Mouse (Mus musculus) forebrain, embryonic 15.5 days (tissue): ENCODE measurements around the gene Tmco4. TPM values are rescaled to one million over a fixed set of nuclear protein-coding genes. Genes with fewer than 3 reads are reported as not detected.

Source experiments
- ATAC-seq: fragments of 200-750 bp; cut with Nextera tagmentation; replicated peaks from 2 replicates; pipeline ENCODE4 v1.8.0; 2017; ENCODE audit warnings: mild to moderate bottlenecking, moderate TSS enrichment, moderate library complexity
- H3K27ac ChIP-seq: fragments of 300-500 bp; sonication (generic); replicated peaks from 2 replicates; pipeline ENCODE4 v1.5.1; 2015; ENCODE audit warnings: mild to moderate bottlenecking, inconsistent platforms
- H3K27me3 ChIP-seq: fragments of 300-500 bp; sonication (generic); 2 replicates; pipeline ENCODE4 v1.6.1; 2015; ENCODE audit warnings: inconsistent platforms
- H3K36me3 ChIP-seq: fragments of 300-500 bp; sonication (generic); 2 replicates; pipeline ENCODE4 v1.6.1; 2015; ENCODE audit warnings: mild to moderate bottlenecking, inconsistent platforms
- H3K4me1 ChIP-seq: fragments of 300-500 bp; sonication (generic); 2 replicates; pipeline ENCODE4 v1.6.1; 2015; ENCODE audit warnings: inconsistent platforms
- H3K4me2 ChIP-seq: fragments of 300-500 bp; sonication (generic); replicated peaks from 2 replicates; pipeline ENCODE4 v1.6.1; 2015; ENCODE audit warnings: mild to moderate bottlenecking, inconsistent platforms
- H3K4me3 ChIP-seq: fragments of 300-500 bp; sonication (generic); 2 replicates; pipeline ENCODE4 v1.5.1; 2015; ENCODE audit warnings: mild to moderate bottlenecking, inconsistent platforms
- H3K9ac ChIP-seq: fragments of 300-500 bp; sonication (generic); replicated peaks from 2 replicates; pipeline ENCODE4 v1.6.1; 2015; ENCODE audit warnings: mild to moderate bottlenecking, inconsistent platforms
- H3K9me3 ChIP-seq: fragments of 300-500 bp; sonication (generic); 2 replicates; pipeline ENCODE4 v1.6.1; 2016; ENCODE audit warnings: inconsistent platforms
- WGBS: fragments of 180-500 bp; shearing (Covaris S2); methylation state at CpG from one replicate; pipeline ENCODE4 v1.1.7; 2015; ENCODE audit warnings: mixed read lengths; 5-methylcytosine and 5-hydroxymethylcytosine counted together
- polyA plus RNA-seq: library from polyadenylated mRNA; unstranded; fragments of >200 nt; fragmentation: Nextera tagmentation; extraction: Ambion mirVana; gene quantifications from 2 replicates; pipeline ENCODE4 v1.2.1, GENCODE M21; 2015

Gene Tmco4
- polyA plus RNA-seq, 1 experiment from 2014 or later = 0.98 TPM

DNA sequence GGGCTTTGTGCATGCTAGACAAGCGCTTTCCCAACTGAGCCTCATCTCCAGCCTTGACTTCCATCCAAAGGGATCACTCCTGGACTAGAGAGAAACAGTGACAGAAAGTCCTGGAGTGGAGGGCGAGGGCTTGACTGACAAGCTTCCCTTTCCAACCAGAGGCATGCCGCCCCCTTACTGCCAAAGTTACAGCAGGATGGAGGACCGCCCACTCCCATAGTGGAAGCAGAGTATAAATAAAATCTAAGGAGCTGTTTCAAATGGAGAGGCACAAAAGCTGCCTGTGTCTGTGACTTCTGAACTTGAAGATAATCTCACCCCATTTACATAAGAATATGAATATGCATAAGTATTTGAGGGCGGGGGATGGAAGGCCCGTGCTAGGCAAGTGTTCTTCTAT, 75.8 kb downstream of the Tmco4 start:
- WGBS = 61% methylated on average over 6 of the region's 6 CpGs
- Histone ChIP-seq H3K9me3 (no peaks in the 10 kb centered on the region), H3K9ac (no peak overlapping the region), H3K4me3 (no peak overlapping the region), H3K4me1 (peaks cover 12% of the 10 kb centered on the region), H3K36me3 (no peaks in the 10 kb centered on the region), H3K27me3 (no peaks in the 10 kb centered on the region), H3K4me2 (no peak overlapping the region), H3K27ac (no peak overlapping the region)
- no peak for ATAC-seq

DNA sequence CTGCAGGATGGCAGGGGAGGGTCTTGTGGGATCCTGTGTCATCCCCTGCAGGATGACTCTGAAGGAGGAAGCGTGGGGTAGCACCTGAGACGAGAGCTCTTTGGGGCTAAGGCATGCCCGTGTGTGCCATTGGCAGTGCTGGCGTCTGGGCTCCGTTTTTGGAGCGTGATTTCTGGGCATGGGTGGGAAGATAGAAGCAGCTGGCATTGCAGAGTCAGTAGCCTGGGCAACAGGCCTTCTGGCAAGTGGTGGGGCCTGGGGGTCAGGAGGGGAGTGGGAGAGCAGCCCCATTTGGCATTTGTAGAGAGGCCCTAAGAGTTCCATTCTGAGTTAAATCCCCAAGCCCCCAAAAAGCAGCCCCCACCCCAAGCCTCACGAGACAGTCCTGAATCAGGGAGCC, 80.1 kb downstream of the Tmco4 start:
- Histone ChIP-seq H3K27me3 (no peaks in the 10 kb centered on the region), H3K4me2 (no peak overlapping the region), H3K9me3 (no peaks in the 10 kb centered on the region), H3K4me3 (no peak overlapping the region), H3K9ac (no peak overlapping the region), H3K4me1 (peaks cover 41% of the 10 kb centered on the region), H3K27ac (no peak overlapping the region), H3K36me3 (no peaks in the 10 kb centered on the region)
- ATAC-seq = no peak
- WGBS = 68% methylated on average over 7 of the region's 7 CpGs

DNA sequence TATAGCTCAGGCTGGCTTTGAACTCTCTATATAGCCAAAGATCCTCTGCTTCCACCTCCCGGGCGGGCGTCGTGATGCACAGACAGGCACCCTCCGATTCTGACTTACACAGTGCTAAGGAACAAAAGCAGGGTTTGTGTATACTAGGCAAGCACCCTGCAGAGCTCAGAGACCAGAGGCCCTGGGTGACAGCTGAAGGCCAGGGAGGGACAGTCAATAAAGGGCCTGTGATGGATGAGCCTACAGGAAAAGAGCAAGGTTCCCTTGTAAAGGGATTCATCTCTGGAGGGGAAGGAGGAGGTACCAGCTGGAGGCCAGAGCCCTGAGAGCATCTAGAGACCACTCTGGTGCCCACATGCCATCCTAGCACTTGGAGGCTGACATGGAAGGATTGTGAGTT, 80.7 kb downstream of the Tmco4 start:
- no peak for ATAC-seq
- H3K27ac ChIP-seq = no peak overlapping the region

DNA sequence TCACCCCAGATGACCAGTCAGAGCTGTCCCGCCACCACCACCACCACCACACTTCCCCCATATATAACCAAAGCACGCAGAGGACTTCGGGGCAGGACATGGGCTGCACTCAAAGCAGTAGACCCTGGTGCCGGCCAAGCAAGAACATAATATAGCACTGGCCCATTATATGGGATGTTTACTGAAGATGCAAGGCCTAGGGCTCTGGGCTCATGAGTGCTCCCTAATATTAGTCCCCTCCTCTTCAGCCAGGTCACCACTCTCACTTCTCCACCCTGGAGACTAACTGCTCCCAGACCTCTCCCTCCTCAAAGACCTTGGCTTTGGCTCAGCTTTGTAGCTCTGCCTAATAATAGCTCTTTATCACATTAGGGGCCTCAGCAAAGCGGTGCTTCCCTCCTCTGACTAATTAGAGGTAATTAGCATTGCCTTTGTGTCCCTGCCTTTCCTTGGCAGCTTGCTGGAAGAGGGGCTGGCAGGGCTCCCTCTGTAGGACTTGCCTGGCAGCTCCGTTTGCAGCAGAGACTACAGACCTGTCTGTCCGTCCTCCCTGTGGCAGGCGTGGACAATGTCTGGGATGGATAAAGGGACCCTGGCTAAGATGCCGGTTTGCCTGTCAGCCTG, 81.7 kb downstream of the Tmco4 start:
- Histone ChIP-seq H3K36me3 (no peaks in the 10 kb centered on the region), H3K27me3 (peaks cover 5% of the 10 kb centered on the region; the same call in 1 of the 2 replicates), H3K9ac (no peak overlapping the region), H3K27ac (peak overlapping the region; percentile 80), H3K9me3 (no peaks in the 10 kb centered on the region), H3K4me3 (no peak overlapping the region), H3K4me1 (peaks cover 41% of the 10 kb centered on the region), H3K4me2 (0 out of 2 replicates have a peak overlapping the region, but pooled peaks have one; percentile 4)
- peak; percentile 79 for ATAC-seq
- 31% methylated on average over 9 of the region's 9 CpGs for WGBS

More for the DNA sequence above, 80.7 kb downstream of the Tmco4 start:
- H3K27me3 ChIP-seq = peaks cover 3% of the 10 kb centered on the region; the same call in 1 of the 2 replicates
- H3K4me2 ChIP-seq = no peak overlapping the region
- no peaks in the 10 kb centered on the region for H3K36me3 ChIP-seq
- WGBS = 71% methylated on average over 5 of the region's 5 CpGs
- no peaks in the 10 kb centered on the region for H3K9me3 ChIP-seq
- no peak overlapping the region for H3K4me3 ChIP-seq
- no peak overlapping the region for H3K9ac ChIP-seq
- H3K4me1 ChIP-seq = peaks cover 41% of the 10 kb centered on the region

DNA sequence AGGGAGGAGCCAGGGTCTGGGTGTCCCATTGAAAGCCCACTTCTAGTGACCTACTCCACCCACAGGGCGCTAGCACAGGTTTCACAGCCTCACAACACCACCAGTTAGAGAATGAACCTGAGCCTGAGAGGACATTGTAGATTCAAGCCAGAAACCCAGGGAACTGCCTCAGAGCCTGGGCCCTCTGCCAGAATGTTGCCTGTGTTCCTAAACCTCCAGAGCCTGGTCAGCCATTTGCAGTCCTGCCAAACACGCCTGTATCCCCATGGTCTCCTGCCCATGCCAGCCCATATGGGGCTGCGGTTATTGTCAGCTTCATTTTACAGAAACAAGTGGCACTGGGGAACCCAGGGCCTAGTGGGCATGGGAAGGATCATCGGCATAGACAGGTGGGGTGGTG, 82.6 kb downstream of the Tmco4 start:
- Histone ChIP-seq H3K4me2 (no peak overlapping the region), H3K27ac (peak overlapping the region; percentile 80), H3K4me1 (peaks cover 41% of the 10 kb centered on the region), H3K9ac (no peak overlapping the region), H3K36me3 (no peaks in the 10 kb centered on the region), H3K9me3 (no peaks in the 10 kb centered on the region), H3K4me3 (no peak overlapping the region), H3K27me3 (peaks cover 5% of the 10 kb centered on the region; the same call in 1 of the 2 replicates)
- ATAC-seq = peak; percentile 35; the same call in 1 of the 2 replicates
- WGBS = 40% methylated on average over 4 of the region's 4 CpGs

DNA sequence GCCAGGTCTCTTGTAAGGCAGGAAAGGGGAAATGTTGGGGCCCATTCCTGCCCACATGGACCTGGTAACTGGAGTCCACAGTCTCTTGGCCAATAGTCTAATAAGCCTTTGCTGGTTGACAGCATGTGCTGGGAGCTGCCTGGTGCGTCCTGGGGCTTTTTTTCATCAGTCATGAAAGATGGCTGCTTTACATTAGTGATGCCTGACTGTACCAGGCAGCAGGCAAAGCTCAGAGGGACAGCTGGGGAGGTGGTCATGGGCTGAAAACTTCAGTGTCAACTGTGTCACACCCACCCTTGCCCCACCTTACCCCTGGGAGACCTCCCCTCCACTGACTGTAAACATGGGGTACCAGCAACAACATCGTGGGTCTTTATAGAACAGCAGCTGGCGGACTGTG, 83.1 kb downstream of the Tmco4 start:
- H3K4me3 ChIP-seq = no peak overlapping the region
- H3K36me3 ChIP-seq = no peaks in the 10 kb centered on the region
- H3K9me3 ChIP-seq = no peaks in the 10 kb centered on the region
- no peak overlapping the region for H3K4me2 ChIP-seq
- H3K27me3 ChIP-seq = peaks cover 5% of the 10 kb centered on the region; the same call in 1 of the 2 replicates
- 50% methylated on average over 3 of the region's 3 CpGs for WGBS
- no peak overlapping the region for H3K9ac ChIP-seq
- ATAC-seq = 0 out of 2 replicates have a peak, but pooled peaks have one; percentile 3
- H3K4me1 ChIP-seq = peaks cover 41% of the 10 kb centered on the region
- peak overlapping the region; percentile 80 for H3K27ac ChIP-seq

DNA sequence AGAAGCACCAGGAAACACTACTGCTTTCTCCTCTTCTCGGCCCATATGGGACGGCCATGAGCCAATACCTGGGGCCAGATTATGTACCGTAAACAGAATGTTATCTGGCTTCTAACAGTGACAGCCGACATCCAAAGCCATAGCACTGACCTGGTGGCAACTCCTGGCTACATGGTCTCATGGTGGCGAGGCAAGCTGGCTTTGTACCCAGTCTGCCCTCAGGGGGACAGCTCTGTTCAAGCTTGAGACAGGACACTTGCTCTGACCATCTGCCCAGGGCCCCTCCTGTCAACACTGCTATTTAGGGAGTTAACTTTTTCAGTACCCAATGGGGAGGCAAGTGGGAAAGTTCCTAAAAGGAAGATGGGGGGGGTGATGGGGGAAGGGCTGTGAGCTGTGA, 84.6 kb downstream of the Tmco4 start:
- H3K27me3 ChIP-seq = peaks cover 9% of the 10 kb centered on the region; the same call in 1 of the 2 replicates
- 67% methylated on average over 5 of the region's 5 CpGs for WGBS
- no peak for ATAC-seq

DNA sequence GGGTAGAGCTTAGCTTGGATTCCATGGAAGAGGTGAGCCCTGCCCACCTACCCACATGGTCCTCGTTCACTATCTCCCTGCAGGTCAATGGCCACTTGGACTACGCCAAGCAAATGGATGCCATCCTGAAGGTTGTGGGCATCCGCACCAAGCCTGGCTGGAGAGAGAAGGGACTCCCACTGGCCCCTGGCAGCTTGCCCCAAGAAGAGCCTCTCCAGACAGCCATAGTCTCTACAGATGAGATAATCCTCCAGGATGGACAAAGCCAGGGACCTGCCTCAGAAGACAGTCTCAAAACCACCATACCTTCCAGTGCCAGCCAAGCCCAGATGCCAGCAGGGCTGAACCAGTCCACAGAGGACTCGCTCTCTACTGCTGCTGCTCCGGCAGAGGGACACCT, 85.3 kb downstream of the Tmco4 start:
- Histone ChIP-seq H3K27ac (no peak overlapping the region), H3K9me3 (no peaks in the 10 kb centered on the region), H3K4me2 (no peak overlapping the region), H3K4me1 (peaks cover 29% of the 10 kb centered on the region), H3K27me3 (peaks cover 9% of the 10 kb centered on the region; the same call in 1 of the 2 replicates), H3K36me3 (no peaks in the 10 kb centered on the region), H3K4me3 (no peak overlapping the region), H3K9ac (no peak overlapping the region)
- no peak for ATAC-seq
- 93% methylated on average over 5 of the region's 5 CpGs for WGBS

More for the DNA sequence above, 84.6 kb downstream of the Tmco4 start:
- H3K36me3 ChIP-seq = no peaks in the 10 kb centered on the region
- no peak overlapping the region for H3K4me3 ChIP-seq
- no peak overlapping the region for H3K4me2 ChIP-seq
- H3K27ac ChIP-seq = no peak overlapping the region
- H3K9me3 ChIP-seq = no peaks in the 10 kb centered on the region
- H3K9ac ChIP-seq = no peak overlapping the region
- H3K4me1 ChIP-seq = peaks cover 36% of the 10 kb centered on the region

DNA sequence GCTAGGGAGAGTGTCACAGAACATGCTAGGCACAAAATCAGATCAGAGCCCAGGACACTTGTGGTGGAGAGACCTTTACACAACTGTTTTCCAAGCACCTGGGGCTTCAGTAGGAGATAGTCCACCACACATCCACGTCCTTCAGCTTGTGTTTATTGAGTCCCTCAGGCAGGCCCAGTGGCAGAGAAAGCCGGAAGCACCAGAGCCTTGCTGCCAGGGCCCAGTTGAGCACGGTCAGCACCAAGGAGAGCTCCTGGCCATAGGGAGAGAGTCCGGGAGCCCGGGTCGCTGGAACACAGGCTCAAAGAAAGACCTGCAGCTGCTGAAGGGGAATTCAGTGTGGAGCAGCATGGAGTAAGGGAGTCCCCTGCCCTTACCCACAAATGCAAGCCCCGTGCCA, 86.9 kb downstream of the Tmco4 start:
- H3K4me2 ChIP-seq = no peak overlapping the region
- H3K4me3 ChIP-seq = no peak overlapping the region
- H3K27ac ChIP-seq = no peak overlapping the region
- H3K9me3 ChIP-seq = no peaks in the 10 kb centered on the region
- no peak for ATAC-seq
- H3K4me1 ChIP-seq = peaks cover 19% of the 10 kb centered on the region
- 9% methylated on average over 7 of the region's 7 CpGs for WGBS
- no peaks in the 10 kb centered on the region for H3K36me3 ChIP-seq
- H3K9ac ChIP-seq = no peak overlapping the region
- peaks cover 15% of the 10 kb centered on the region; the same call in 1 of the 2 replicates for H3K27me3 ChIP-seq

DNA sequence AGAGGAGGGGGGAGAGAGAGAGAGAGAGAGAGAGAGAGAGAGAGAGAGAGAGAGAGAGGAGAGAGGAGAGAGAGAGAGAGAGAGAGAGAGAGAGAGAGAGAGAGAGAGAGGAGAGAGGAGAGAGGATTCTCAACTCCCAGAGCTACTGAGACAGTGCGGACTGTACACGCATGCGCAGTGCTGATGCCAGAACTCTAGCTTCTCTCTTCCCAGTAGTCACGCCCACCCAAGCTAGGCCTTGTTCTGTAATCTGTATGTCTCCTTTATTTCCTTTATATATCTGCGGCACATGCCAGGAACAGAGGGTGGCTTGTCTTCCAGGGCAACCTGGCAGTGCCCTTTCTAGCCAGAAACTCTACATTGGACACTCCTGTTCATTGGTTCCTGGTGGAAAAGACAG, 92.1 kb downstream of the Tmco4 start:
- 82% methylated on average over 5 of the region's 5 CpGs for WGBS
- H3K27ac ChIP-seq = no peak overlapping the region
- ATAC-seq = no peak
- no peak overlapping the region for H3K4me2 ChIP-seq
- no peaks in the 10 kb centered on the region for H3K36me3 ChIP-seq
- no peak overlapping the region for H3K4me3 ChIP-seq
- peaks cover 4% of the 10 kb centered on the region; the same call in 1 of the 2 replicates for H3K4me1 ChIP-seq
- no peak overlapping the region for H3K9ac ChIP-seq
- peaks cover 10% of the 10 kb centered on the region; the same call in 1 of the 2 replicates for H3K27me3 ChIP-seq
- no peaks in the 10 kb centered on the region for H3K9me3 ChIP-seq

DNA sequence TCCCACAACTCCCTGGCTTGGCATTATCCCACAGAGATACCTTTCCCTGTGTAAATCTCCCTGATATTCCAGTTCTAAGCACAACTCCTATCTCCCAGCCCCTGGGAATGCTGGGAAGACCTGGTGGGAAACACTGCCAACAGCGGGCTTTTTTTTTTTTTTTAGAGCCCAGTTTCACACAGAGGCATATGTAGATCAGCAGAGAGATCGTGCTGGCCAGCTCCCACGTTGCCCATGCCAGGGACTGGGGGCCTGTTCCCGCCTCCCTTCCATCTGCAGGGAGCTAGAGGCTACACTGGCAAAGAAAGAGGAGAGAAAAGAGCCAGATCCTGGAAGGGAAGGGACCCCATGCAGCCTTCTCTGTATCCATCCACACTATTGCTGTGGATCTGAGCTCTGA, 95.6 kb downstream of the Tmco4 start:
- H3K4me1 ChIP-seq = peaks cover 4% of the 10 kb centered on the region; the same call in 1 of the 2 replicates
- 25% methylated on average over 4 of the region's 4 CpGs for WGBS
- peaks cover 11% of the 10 kb centered on the region for H3K27me3 ChIP-seq
- no peak overlapping the region for H3K4me2 ChIP-seq
- 0 out of 2 replicates have a peak overlapping the region, but pooled peaks have one; percentile 20 for H3K27ac ChIP-seq
- no peaks in the 10 kb centered on the region for H3K9me3 ChIP-seq
- H3K9ac ChIP-seq = no peak overlapping the region
- H3K36me3 ChIP-seq = no peaks in the 10 kb centered on the region
- H3K4me3 ChIP-seq = no peak overlapping the region
- ATAC-seq = no peak

DNA sequence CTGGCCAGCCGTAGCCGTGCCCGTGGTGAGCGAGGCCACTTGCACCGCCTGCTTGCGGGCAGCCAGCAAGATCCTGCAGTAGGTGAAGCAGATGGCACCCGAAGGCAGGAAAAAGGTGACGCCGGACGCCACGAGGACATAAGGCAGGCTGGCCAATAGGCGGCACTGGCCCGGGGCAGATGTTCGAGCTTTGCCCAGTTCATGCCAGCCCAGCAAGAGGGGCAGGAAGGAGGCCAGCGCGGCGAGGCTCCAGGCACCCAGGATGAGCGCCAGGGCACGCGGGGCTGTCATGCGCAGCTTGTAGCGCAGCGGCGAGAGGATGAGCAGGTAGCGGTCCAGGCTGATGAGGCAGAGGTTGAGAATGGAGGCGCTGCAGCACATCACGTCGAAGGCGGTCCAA, 101.4 kb downstream of the Tmco4 start:
- H3K27me3 ChIP-seq = peaks cover 41% of the 10 kb centered on the region
- no peaks in the 10 kb centered on the region for H3K36me3 ChIP-seq
- no peak for ATAC-seq
- peaks cover 18% of the 10 kb centered on the region for H3K4me1 ChIP-seq
- H3K9ac ChIP-seq = no peak overlapping the region
- H3K27ac ChIP-seq = no peak overlapping the region
- no peaks in the 10 kb centered on the region for H3K9me3 ChIP-seq
- 19% methylated on average over 29 of the region's 29 CpGs for WGBS
- peak overlapping the region; percentile 58 for H3K4me3 ChIP-seq
- peak overlapping the region; percentile 76 for H3K4me2 ChIP-seq
